Mouse (Mus musculus) MEL-GATA-1-ER (cell line): ENCODE results near the gene Ccdc103.
A peak's percentile ranks its signal among the peaks of the same experiment; 100 is the strongest.

Experiments used
- DNase-seq: peaks from one replicate; pipeline ENCODE4 v3.0.0-alpha.2; 2012; ENCODE audit warnings: low read depth; ENCODE audit errors: extremely low read depth

Gene Ccdc103

GRCm38 (mm10) chr11:102890096-102890495 is 9.1 kb downstream of the Ccdc103 start:
- DNase-seq: no peak

- DNase-seq: no peak
Measured at GRCm38 (mm10) chr11:102893015-102893651, 12.1 kb downstream of the Ccdc103 start.

GRCm38 (mm10) chr11:102894716-102895115 is 13.7 kb downstream of the Ccdc103 start:
- no peak for DNase-seq

- DNase-seq: peak; percentile 67
Measured at GRCm38 (mm10) chr11:102895779-102896178, 14.8 kb downstream of the Ccdc103 start.

GRCm38 (mm10) chr11:102896641-102897040 is 15.6 kb downstream of the Ccdc103 start:
- no peak for DNase-seq

- DNase-seq: no peak
Measured at GRCm38 (mm10) chr11:102898408-102898807, 17.4 kb downstream of the Ccdc103 start.

- DNase-seq: no peak
Measured at GRCm38 (mm10) chr11:102900763-102901162, 19.8 kb downstream of the Ccdc103 start, which contains the start of gene Gfap. Gene Gfap, minus strand, starts transcription at chr11:102900912.

- DNase-seq: no peak
Measured at GRCm38 (mm10) chr11:102901199-102901598, 20.2 kb downstream of the Ccdc103 start.

GRCm38 (mm10) chr11:102902107-102902506 is 21.1 kb downstream of the Ccdc103 start:
- no peak for DNase-seq

GRCm38 (mm10) chr11:102903654-102904053 is 22.6 kb downstream of the Ccdc103 start:
- DNase-seq: no peak

GRCm38 (mm10) chr11:102911376-102911775 is 30.4 kb downstream of the Ccdc103 start:
- no peak for DNase-seq

GRCm38 (mm10) chr11:102915380-102915779 is 34.4 kb downstream of the Ccdc103 start:
- DNase-seq: no peak

GRCm38 (mm10) chr11:102918077-102918476 is 37.1 kb downstream of the Ccdc103 start:
- no peak for DNase-seq

GRCm38 (mm10) chr11:102921491-102921890 is 40.5 kb downstream of the Ccdc103 start:
- no peak for DNase-seq

- peak; percentile 93 for DNase-seq
Measured at GRCm38 (mm10) chr11:102924557-102925350, 43.8 kb downstream of the Ccdc103 start, which contains the start of gene Kif18b. Gene Kif18b, minus strand, starts transcription at chr11:102925124.

GRCm38 (mm10) chr11:102925351-102925717 is 44.3 kb downstream of the Ccdc103 start:
- DNase-seq: peak; percentile 80

- DNase-seq: no peak
Measured at GRCm38 (mm10) chr11:102930672-102931071, 49.7 kb downstream of the Ccdc103 start.
